Mouse (Mus musculus) heart, embryonic 11.5 days (tissue): ENCODE measurements around the gene Apobec2. TPM values are rescaled to one million over a fixed set of nuclear protein-coding genes. Genes with fewer than 3 reads are reported as not detected.

Experiments
- ATAC-seq: fragments of 200-750 bp; cut with Nextera tagmentation; replicated peaks from 2 replicates; pipeline ENCODE4 v1.8.0; 2017; ENCODE audit warnings: moderate library complexity; ENCODE audit not compliant: insufficient number of reproducible peaks, low FRiP score, low TSS enrichment
- H3K27ac ChIP-seq: fragments of 300-500 bp; sonication (generic); 2 replicates; pipeline ENCODE4 v1.5.1; 2014; ENCODE audit warnings: mild to moderate bottlenecking, low read depth, low read length
- H3K27me3 ChIP-seq: fragments of 300-500 bp; sonication (generic); 2 replicates; pipeline ENCODE4 v1.6.1; 2014; ENCODE audit warnings: mild to moderate bottlenecking, low read length, mixed read lengths; ENCODE audit not compliant: control insufficient read depth, insufficient read depth
- H3K36me3 ChIP-seq: fragments of 300-500 bp; sonication (generic); 2 replicates; pipeline ENCODE4 v1.6.1; 2014; ENCODE audit warnings: mild to moderate bottlenecking, low read length, moderate library complexity, mixed read lengths; ENCODE audit not compliant: control insufficient read depth, insufficient read depth
- H3K4me1 ChIP-seq: fragments of 300-500 bp; sonication (generic); 2 replicates; pipeline ENCODE4 v1.6.1; 2014; ENCODE audit warnings: low read length; ENCODE audit not compliant: control insufficient read depth, insufficient read depth
- H3K4me2 ChIP-seq: fragments of 300-500 bp; sonication (generic); 2 replicates; pipeline ENCODE4 v1.6.1; 2014; ENCODE audit warnings: mild to moderate bottlenecking, moderate library complexity
- H3K4me3 ChIP-seq: fragments of 300-500 bp; sonication (generic); 2 replicates; pipeline ENCODE4 v1.5.1; 2014; ENCODE audit warnings: low read depth, low read length
- H3K9ac ChIP-seq: fragments of 300-500 bp; sonication (generic); 2 replicates; pipeline ENCODE4 v1.6.1; 2014; ENCODE audit warnings: mild to moderate bottlenecking, low read depth, low read length, moderate library complexity
- H3K9me3 ChIP-seq: fragments of 300-500 bp; sonication (generic); replicated peaks from 2 replicates; pipeline ENCODE4 v1.6.1; 2016; ENCODE audit warnings: low read length; ENCODE audit not compliant: control insufficient read depth
- WGBS: fragments of 180-500 bp; shearing (Covaris S2); extraction: QIAGEN DNeasy Blood & Tissue Kit; methylation state at CpG from one replicate; pipeline ENCODE4 v1.1.7; 2014; ENCODE audit not compliant: insufficient replicate concordance; 5-methylcytosine and 5-hydroxymethylcytosine counted together
- polyA plus RNA-seq: library from polyadenylated mRNA; unstranded; fragments of >200 nt; fragmentation: Nextera tagmentation; extraction: Ambion mirVana; gene quantifications from 2 replicates; pipeline ENCODE4 v1.2.1, GENCODE M21; 2014

Apobec2 gene
- polyA plus RNA-seq, 1 experiment from 2014 or later, result 213 TPM

GRCm38 (mm10) chr17:48418174-48418573, 14.6 kb downstream of the Apobec2 start:
- no peaks in the 10 kb centered on the region for H3K9me3 ChIP-seq
- 0 out of 2 replicates have a peak overlapping the region, but pooled peaks have one; percentile 6 for H3K9ac ChIP-seq
- H3K27me3 ChIP-seq, result no peaks in the 10 kb centered on the region
- peaks cover 17% of the 10 kb centered on the region for H3K4me1 ChIP-seq
- H3K4me2 ChIP-seq, result peak overlapping the region; percentile 39
- H3K27ac ChIP-seq, result peak overlapping the region; percentile 42
- H3K4me3 ChIP-seq, result no peak overlapping the region
- H3K36me3 ChIP-seq, result peaks cover 13% of the 10 kb centered on the region
- 32% methylated on average over 7 of the region's 7 CpGs for WGBS
- ATAC-seq, result no peak

GRCm38 (mm10) chr17:48417521-48417920, 15.2 kb downstream of the Apobec2 start:
- Histone ChIP-seq H3K4me3 (no peak overlapping the region), H3K27ac (peak overlapping the region; percentile 42; the same call in 1 of the 2 replicates), H3K9ac (no peak overlapping the region), H3K9me3 (no peaks in the 10 kb centered on the region), H3K27me3 (no peaks in the 10 kb centered on the region), H3K4me2 (no peak overlapping the region), H3K36me3 (peaks cover 6% of the 10 kb centered on the region), H3K4me1 (peaks cover 17% of the 10 kb centered on the region)
- WGBS, result 67% methylated on average over 6 of the region's 6 CpGs
- ATAC-seq, result 0 out of 2 replicates have a peak, but pooled peaks have one; percentile 16

- H3K36me3 ChIP-seq, result peaks cover 5% of the 10 kb centered on the region; the same call in 1 of the 2 replicates
- no peaks in the 10 kb centered on the region for H3K9me3 ChIP-seq
- no peak overlapping the region for H3K4me2 ChIP-seq
- H3K9ac ChIP-seq, result no peak overlapping the region
- H3K27me3 ChIP-seq, result no peaks in the 10 kb centered on the region
- no peak overlapping the region for H3K27ac ChIP-seq
- 84% methylated on average over 14 of the region's 14 CpGs for WGBS
- no peak overlapping the region for H3K4me3 ChIP-seq
- ATAC-seq, result 0 out of 2 replicates have a peak, but pooled peaks have one; percentile 53
- H3K4me1 ChIP-seq, result peaks cover 17% of the 10 kb centered on the region
Measured at GRCm38 (mm10) chr17:48416425-48417195, 16.1 kb downstream of the Apobec2 start.

- H3K9ac ChIP-seq, result no peak overlapping the region
- no peak for ATAC-seq
Measured at GRCm38 (mm10) chr17:48416011-48416410, 16.7 kb downstream of the Apobec2 start.

GRCm38 (mm10) chr17:48411241-48411640, 21.5 kb downstream of the Apobec2 start:
- no peaks in the 10 kb centered on the region for H3K36me3 ChIP-seq
- no peaks in the 10 kb centered on the region for H3K27me3 ChIP-seq
- peaks cover 18% of the 10 kb centered on the region for H3K4me1 ChIP-seq
- WGBS, result 55% methylated on average over 8 of the region's 8 CpGs
- ATAC-seq, result no peak
- no peaks in the 10 kb centered on the region for H3K9me3 ChIP-seq
- H3K4me3 ChIP-seq, result peak overlapping the region; percentile 96
- peak overlapping the region; percentile 83 for H3K4me2 ChIP-seq
- peak overlapping the region; percentile 89 for H3K9ac ChIP-seq
- H3K27ac ChIP-seq, result no peak overlapping the region

More at GRCm38 (mm10) chr17:48416011-48416410, 16.7 kb downstream of the Apobec2 start:
- Histone ChIP-seq H3K27ac (no peak overlapping the region), H3K9me3 (no peaks in the 10 kb centered on the region), H3K4me2 (no peak overlapping the region), H3K36me3 (peaks cover 5% of the 10 kb centered on the region; the same call in 1 of the 2 replicates), H3K4me3 (no peak overlapping the region), H3K27me3 (no peaks in the 10 kb centered on the region), H3K4me1 (peaks cover 23% of the 10 kb centered on the region)
- WGBS, result 80% methylated on average over 7 of the region's 7 CpGs

GRCm38 (mm10) chr17:48410299-48410785, 22.4 kb downstream of the Apobec2 start:
- Histone ChIP-seq H3K4me3 (peak overlapping the region; percentile 96), H3K27me3 (no peaks in the 10 kb centered on the region), H3K9me3 (no peaks in the 10 kb centered on the region), H3K4me2 (peak overlapping the region; percentile 83), H3K36me3 (no peaks in the 10 kb centered on the region), H3K9ac (peak overlapping the region; percentile 89), H3K4me1 (peaks cover 18% of the 10 kb centered on the region), H3K27ac (peak overlapping the region; percentile 99)
- peak; percentile 4; the same call in 1 of the 2 replicates for ATAC-seq
- WGBS, result under 1% methylated on average over 13 of the region's 13 CpGs

GRCm38 (mm10) chr17:48409380-48410298, 23.1 kb downstream of the Apobec2 start, which contains the start of the genes Nfya and Oard1:
Nfya (minus strand) TSS chr17:48409906.
Oard1 (plus strand) TSS chr17:48410014.
- no peaks in the 10 kb centered on the region for H3K27me3 ChIP-seq
- peak within 1 kb of the TSS; percentile 96 for H3K4me3 ChIP-seq
- H3K4me1 ChIP-seq, result peaks cover 18% of the 10 kb centered on the region
- under 1% methylated on average over 82 of the region's 84 CpGs for WGBS
- peak within 1 kb of the TSS; percentile 100 for H3K27ac ChIP-seq
- peak within 1 kb of the TSS; percentile 99 for H3K9ac ChIP-seq
- peak within 1 kb of the TSS; percentile 88 for H3K4me2 ChIP-seq
- H3K9me3 ChIP-seq, result no peaks in the 10 kb centered on the region
- no peaks in the 10 kb centered on the region for H3K36me3 ChIP-seq
- peak; percentile 93 for ATAC-seq
